Mouse (Mus musculus): Measurements from ENCODE around the gene Rhbdl2. TPM values are rescaled to one million over a fixed set of nuclear protein-coding genes. Genes with fewer than 3 reads are reported as not detected.

Gene Rhbdl2
- polyA plus RNA-seq, 1 experiment, result not detected

DNA sequence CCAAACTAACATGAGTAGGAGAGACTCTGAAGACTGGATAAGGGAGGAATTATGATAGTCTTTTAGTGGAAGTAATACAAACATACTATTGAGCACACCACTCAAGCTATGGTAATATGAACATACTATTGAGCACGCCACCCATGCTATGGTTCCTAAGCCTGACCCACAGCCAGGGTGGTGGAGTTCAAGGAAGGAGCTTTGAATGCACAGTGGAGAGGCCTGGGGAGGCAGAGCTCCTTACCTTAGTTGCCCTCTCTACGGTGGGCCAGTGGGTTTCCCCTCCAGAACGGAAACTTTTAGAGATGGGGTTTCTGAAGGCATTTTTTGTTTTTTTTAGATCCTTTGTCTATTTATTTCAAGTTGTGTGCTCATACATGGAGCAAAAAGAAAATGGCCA lies 9.7 kb downstream of the Rhbdl2 start:
- no peak for TF ChIP-seq GATA1 (IDR thresholded peaks at IDR 0.05; ENCODE audit: low read length)

DNA sequence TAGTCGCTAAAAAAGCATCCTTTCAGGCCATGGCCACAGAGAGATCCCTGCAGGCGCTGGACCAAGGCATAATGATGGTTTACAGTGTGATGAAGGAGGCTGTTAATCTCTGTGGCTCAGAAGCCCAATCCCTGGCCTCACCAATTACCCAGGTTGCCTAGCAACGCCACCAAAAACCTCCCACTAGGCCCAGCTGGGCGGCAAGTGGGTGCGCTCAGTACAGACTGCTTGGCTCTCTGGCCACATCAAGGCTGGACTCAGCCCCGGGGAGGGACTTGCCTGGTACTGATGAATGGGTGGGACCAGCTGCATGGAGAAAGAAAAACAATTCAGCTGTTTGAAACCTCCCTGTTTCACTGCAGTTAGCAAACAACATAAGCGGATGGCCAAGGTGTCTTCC lies 10.2 kb downstream of the Rhbdl2 start:
- TF ChIP-seq GATA1 (IDR thresholded peaks at IDR 0.05; ENCODE audit: low read length), result no peak

DNA sequence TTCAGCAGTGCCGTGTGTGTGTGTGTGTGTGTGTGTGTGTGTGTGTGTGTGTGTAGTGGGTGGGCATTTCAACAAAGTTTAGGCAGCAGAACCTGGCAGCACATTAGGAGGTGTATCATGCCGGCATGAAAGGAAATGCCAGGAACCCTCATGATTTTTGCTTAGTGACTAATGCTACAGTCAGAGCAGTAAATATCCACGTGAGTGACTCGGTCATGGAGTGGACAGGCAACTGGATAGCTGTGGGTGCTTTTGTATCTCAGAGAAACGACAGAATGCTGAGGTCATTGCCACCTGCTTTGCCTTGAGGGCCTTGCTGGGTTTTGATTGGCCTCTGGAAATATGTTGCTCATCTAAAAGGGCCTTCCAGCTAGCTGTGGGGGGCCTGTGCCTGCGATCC lies 16.0 kb downstream of the Rhbdl2 start:
- no peak for TF ChIP-seq GATA1 (IDR thresholded peaks at IDR 0.05; ENCODE audit: low read length)

DNA sequence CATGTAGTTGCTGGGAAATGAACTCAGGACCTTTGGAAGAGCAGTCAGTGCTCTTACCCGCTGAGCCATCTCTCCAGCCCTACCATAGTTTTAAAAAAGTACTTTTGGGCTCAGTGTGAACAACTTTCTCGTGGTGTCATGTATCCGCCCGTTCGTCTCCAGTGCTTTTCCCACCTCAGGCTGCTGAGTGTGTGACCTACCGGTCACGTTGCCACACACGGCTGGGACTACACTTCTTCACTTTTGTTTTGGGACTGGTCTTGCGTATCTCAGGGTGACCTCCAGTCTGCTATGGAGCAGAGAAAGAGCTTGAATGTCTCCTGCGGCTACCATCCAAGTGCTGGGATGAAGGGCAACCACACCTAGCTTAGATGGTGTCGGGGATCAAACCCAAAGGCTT lies 20.6 kb downstream of the Rhbdl2 start:
- no peak for TF ChIP-seq GATA1 (IDR thresholded peaks at IDR 0.05; ENCODE audit: low read length)

DNA sequence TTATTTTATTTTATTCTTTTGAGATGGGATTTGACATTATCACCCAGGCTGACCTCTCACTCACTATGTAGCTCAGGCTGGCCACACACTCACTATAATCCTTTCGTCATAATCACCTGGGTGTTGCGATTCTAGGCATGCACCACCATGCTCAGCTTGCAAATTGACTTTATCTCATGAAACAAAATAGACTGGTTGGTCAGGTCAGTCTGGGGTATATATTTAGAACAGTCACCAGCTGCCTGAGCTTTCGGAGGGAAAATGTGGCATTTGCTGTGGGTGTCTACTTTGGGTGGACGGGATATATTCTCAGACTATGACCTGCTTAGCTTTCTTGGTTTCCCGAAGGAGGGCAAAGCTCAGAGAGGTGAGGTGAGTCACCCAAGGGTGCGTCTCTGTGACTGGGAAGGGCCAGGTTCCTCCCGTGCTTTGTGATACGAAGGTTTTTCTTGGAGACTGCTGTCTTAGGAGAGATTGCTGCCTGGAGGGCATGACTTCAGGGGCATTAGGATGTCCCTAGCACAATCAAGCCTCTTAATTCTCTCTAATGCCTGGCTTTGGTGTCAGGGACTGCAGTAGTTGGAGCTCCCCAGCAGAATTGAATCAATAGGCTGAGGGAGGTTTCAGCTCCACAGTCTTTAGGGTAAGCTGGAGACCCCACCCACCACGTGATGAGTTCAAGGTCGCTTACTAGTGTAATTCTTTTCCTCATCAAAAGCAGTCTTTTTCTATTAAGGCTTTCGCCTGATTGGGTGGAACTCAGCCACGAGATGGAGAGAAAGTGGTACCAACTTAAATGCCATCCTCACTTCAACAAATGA lies 23.0 kb downstream of the Rhbdl2 start:
- no peak for TF ChIP-seq GATA1 (IDR thresholded peaks at IDR 0.05; ENCODE audit: low read length)

DNA sequence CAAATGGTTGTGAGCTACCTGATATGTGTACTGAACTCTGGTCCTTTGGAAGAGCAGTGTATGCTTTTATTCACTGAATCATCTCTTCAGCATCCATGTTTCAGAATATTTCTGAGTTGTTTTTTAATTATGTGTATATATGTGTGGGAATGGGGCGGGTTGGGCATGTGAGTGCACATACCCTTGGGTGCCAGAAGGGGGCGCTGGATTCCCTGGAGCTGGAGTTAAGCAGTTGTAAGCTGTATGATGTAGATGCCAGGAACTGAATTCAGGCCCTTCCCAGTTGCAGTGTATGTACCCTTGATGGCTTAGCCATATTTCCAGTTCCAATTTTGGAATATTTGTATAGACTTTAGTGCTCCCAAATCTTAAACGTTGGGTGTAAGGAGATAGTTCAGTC lies 24.9 kb downstream of the Rhbdl2 start:
- TF ChIP-seq GATA1 (IDR thresholded peaks at IDR 0.05; ENCODE audit: low read length), result no peak

DNA sequence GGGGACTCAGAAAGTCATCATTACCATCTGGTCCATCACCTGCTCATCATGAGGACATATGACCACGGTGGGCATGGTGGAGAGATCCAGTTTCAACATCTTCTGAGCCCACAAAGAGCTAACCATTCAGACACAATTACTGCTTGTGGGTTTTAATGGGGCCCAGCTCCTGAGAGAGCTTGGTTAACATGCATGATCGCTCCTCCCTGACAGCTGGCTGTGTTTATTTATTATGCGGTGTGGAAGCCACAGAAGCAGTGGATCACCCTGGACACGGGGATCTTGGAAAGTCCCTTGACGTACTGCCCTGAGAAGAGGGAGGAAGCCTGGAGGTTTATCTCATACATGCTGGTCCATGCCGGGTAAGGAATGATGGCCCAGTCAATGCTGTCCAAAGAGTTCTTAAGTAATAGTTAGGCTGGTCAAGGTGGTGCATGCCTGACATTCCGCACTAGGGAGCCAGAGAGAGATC lies 26.4 kb downstream of the Rhbdl2 start:
- no peak for TF ChIP-seq GATA1 (IDR thresholded peaks at IDR 0.05; ENCODE audit: low read length)

DNA sequence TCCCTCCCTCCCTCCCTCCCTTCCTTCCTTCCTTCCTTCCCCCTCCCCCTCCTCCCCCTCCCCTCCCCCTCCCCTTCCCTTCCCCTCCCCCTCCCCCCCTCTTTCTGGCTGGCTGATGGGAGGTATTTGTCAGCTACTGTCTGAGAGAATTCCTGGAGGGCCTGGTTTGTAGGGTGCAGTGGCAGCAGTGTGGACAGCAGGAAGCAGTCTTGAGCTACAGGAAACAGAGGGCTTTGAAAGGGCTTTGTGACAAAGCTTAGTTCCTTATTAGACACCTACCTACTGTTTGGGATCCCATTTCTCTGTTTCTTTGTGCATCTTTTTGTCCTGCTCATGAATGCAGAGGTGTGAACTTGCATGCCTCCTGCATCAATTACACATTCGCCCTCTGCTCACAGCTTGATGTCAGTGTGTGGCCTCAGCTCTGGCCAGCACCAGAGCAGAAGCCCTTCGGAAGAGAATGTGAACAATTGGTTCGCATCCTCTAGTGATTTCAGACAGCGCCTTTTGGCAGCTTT lies 31.5 kb downstream of the Rhbdl2 start:
- no peak for TF ChIP-seq GATA1 (IDR thresholded peaks at IDR 0.05; ENCODE audit: low read length)

DNA sequence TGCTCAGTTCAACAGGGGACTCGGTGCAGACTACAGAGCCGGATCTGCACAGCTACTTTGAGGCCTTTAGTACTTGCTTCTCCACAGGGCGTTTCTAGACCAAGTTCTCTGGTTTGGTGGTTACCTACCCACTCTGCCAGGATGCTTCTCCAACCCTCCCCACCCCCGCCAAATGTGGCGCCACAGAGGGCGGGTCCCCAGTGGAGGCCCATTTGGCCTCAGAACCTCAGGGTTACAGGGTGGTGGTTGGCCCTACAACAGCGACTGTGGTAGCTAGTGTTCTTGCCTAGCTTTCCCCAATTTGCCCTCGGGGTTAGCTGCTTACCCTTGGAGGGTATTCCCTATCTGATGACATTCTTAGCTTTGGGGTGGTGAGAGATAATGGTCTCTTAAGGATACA lies 54.5 kb downstream of the Rhbdl2 start:
- no peak for TF ChIP-seq GATA1 (IDR thresholded peaks at IDR 0.05; ENCODE audit: low read length)

DNA sequence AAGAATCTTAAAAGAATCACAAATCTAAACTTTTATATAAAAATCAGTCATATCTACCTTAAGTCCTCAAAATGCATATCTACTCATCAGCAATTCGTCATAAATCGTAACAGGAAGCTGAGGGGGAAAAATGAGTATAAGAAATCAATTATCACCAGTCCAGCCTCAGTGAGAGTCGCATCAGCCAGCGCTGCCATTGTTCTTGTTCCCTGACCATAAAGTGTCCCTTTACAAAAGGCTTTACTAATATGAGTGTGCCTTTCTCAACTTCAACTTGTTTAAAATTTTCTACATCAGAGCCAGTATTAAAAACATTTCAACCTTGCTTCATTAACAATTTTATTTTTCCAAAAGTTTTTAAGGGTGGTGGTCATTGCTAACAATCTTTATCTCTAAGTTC lies 69.2 kb downstream of the Rhbdl2 start:
- no peak for TF ChIP-seq GATA1 (IDR thresholded peaks at IDR 0.05; ENCODE audit: low read length)

DNA sequence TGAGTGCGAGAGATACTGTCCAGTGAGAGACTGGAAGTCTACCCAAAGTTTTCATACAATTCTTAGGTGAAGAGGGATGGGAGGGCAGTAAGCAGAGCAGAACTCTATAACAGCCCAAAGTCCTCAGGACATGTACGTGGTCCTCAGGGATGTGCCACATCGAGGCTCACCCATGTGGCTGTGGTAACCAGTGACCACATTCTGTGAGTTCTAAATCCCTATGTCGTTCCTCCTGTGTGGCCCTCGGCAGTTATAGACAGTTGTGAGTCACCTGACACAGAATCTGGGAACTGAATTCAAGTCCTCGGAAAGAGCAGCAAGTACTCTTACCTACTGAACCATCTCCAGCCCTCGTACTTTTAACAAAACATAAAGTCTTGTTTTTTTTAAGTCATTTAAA lies 70.4 kb downstream of the Rhbdl2 start:
- TF ChIP-seq GATA1 (IDR thresholded peaks at IDR 0.05; ENCODE audit: low read length), result no peak

DNA sequence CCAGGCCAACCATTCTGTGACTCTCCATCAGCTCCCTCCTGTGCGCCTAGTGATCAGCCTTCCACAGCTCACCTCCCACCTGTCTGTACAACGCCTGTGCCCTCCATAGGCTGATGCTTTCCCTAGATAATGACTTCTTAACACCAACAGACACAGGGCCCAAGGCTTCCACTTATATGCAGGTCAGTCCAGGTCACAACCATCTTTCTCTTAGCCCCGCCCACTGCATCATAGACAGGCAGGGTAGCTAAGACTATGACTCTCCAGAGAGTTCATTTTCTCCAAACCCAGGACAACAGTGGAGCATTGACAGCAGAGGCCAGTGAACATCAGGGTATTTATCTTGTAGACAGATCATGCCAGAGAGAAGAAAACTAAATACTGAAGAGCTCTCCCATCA lies 71.7 kb downstream of the Rhbdl2 start, which contains the start of gene 4933427I04Rik:
Gene 4933427I04Rik, plus strand, starts transcription at position 301 of the 400 bp plus-strand sequence.
- no peak for TF ChIP-seq GATA1 (IDR thresholded peaks at IDR 0.05; ENCODE audit: low read length)

DNA sequence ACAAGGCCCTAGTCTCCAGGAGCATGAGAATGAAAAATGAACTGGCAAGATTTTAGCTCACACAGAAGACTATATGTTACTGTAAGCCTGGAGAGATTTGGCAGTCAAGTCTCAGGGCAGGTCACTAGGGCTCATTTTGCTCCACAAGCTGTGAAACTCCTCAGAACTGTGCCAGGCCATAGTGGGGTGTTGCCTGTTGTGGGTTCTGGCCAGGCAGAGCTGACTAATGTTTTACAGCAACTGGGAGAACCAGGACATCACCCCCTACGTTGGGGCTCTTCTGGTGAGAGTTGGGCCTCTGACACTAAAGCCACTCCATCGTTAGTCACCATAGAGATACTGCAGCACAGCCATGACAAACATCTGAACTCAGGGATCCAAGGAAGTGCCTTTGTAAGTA lies 72.1 kb downstream of the Rhbdl2 start:
- no peak for TF ChIP-seq GATA1 (IDR thresholded peaks at IDR 0.05; ENCODE audit: low read length)

DNA sequence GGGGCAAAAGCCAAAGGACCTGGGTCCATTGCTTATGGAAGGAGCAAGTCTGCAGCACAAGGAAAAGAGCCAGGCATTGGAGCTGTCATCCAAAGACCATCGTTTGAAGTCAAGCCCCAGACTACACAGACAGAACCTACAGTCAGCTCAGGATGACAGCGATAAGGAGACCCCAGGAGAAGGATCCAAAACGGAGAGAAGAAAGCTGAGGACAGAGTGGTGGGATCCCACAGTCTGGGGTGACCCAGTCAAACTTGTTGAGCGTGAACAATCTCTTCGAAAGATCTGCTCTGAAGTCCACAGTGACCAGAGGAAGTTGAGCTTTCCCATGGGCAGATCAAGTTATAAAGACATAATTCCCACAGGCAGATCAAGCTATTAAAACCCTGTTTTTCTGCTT lies 72.9 kb downstream of the Rhbdl2 start:
- TF ChIP-seq GATA1 (IDR thresholded peaks at IDR 0.05; ENCODE audit: low read length), result no peak

Other genes starting within 250 kb of the Rhbdl2 start
- 55.0 and 55.4 TPM in 2 replicates for gene Macf1, start 103.5 kb upstream of the Rhbdl2 start, polyA plus RNA-seq (2012)
- 109 and 129 TPM in 2 replicates for gene Ndufs5, start 69.7 kb upstream of the Rhbdl2 start, polyA plus RNA-seq (2012)
- gene Akirin1, start 37.5 kb upstream of the Rhbdl2 start, polyA plus RNA-seq (2012), result 201 and 281 TPM in 2 replicates
- gene 4933427I04Rik, start 71.8 kb downstream of the Rhbdl2 start, polyA plus RNA-seq (2012), result not detected in 2 replicates
- gene Mycbp, start 117.0 kb downstream of the Rhbdl2 start, polyA plus RNA-seq (2012), result 11.5 and 44.4 TPM in 2 replicates
- 25.2 and 31.9 TPM in 2 replicates for gene Rragc, start 129.6 kb downstream of the Rhbdl2 start, polyA plus RNA-seq (2012)
- gene 4930535I16Rik, start 130.1 kb downstream of the Rhbdl2 start, polyA plus RNA-seq (2012), result 0.32 TPM in 1 of 2 replicates, not detected in the other

Measured in G1E-ER4 (cell line).